Mouse (Mus musculus) v-Abl transformed pro-B cells (cell line): ENCODE data around the gene Ank.
"Not testable (repeated sequence)": the region's sequence is repeated elsewhere in the genome, so short reads cannot be mapped to it uniquely, and the experiment has no call there.

Experiments
- in situ Hi-C, 2 experiments: fragments of 400-800 bp; cut with MboI; formaldehyde crosslinking; loops; one replicate each; pipeline ENCODE4 v1.15.1; 2025; ENCODE audit not compliant: unreplicated experiment in 2 of 2

Gene Ank

DNA sequence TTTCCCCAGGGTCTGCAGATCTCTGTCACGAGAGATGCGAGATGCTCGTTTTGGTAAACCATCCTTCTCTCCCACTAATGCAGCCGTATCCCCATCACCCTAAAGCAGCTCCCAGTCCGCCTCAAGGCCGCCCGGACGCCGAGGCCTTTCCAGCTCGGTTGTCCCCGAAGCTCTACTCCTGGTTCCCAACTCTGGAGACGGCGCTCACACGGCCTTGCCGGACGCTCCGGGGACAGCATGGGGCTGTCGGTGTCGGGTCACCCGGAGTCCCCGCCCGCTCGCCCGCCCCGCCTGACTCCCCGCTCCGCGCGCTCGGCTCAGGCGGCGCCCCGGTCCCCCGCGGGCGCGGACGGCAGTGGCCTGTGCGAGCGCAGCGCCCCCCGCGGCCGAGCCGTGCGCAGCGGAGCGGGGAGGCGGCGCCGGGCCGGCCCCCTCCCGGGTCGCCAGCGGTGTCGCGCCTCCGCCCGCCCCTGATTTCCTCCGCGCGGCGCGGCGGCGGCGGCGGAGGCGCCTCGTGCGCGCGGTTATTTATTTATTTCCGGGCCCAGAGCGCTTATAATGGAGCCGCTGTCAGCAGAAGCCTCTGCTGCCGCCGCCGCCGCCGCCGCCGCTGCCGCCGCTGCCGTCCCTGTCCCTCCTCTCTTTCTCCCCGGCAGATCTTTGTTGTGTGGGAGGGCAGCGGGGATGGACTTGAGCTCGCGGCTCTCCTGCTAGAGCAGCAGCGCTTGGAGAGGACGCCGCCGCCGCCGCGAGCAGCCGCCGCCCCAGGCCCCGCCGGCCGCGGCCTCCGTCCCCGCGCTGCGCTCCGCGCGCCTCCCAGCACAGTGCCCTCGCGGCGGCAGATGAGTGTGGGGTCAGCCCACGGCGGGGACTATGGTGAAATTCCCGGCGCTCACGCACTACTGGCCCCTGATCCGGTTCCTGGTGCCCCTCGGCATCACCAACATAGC is at the start of gene Ank:
Ank (plus strand) TSS at position 547 of the 950 bp plus-strand sequence.
- in situ Hi-C loops, result no loop called here

DNA sequence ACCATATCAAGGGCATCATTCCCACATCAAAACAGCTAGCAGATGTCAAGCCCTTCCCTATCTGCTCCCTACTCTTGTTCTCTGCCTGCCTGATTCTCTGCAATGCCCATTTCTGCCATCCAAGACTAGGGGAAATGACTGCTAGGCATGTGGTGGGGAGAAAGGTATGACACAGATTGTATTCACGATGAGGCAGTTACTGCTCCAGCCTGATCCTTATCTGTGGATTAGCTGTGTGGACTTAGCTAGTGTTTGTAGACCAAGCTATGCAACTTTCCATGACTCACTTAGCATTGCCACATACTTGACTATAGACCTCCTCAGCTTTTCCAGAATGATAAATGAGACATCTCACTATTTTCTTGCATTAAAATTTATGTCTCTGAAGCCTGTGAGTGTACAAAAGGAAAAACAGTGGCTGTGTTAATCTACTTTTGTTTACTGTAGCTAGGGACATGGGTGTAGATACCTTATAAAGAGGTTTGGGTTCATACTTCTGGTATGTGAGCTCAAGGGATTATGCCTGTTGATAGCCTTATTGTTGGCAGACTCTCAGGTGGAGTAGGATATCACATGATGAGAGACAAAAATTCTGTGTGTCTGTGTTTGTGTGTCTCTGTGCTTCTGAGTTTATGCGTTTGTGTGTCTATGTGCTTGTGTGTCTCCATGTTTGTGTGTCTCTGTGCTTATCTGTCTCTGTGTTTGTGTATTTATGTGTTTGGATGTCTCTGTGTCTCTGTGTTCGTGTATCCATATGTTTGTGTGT is 47.7 kb upstream of the Ank start:
- in situ Hi-C loops, result no loop called here

- in situ Hi-C loops, result no loop called here
Observed at GRCm38 (mm10) chr15:27421531-27421930, 44.9 kb upstream of the Ank start.

GRCm38 (mm10) chr15:27427581-27427980 is 38.9 kb upstream of the Ank start:
- in situ Hi-C loops, result no loop called here

DNA sequence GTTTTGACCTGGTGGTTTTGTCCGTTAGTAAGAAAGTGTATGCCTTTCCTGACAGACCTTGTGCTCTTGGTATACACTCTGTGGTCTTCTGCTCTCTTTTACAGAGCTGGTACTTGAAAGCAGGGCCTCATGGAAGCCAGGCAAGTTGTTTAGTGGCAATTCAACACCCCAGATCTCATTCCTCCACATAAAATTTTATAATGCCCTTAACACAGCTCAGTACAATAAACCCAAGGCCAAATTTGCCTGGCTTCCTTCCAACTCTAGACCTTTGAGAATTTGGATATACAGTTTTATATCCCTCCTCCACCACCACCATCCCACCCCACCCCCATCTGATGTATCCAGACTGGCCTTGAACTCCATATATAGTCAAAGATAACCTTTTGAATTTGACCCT is 36.2 kb upstream of the Ank start:
- in situ Hi-C loops, result no loop called here

DNA sequence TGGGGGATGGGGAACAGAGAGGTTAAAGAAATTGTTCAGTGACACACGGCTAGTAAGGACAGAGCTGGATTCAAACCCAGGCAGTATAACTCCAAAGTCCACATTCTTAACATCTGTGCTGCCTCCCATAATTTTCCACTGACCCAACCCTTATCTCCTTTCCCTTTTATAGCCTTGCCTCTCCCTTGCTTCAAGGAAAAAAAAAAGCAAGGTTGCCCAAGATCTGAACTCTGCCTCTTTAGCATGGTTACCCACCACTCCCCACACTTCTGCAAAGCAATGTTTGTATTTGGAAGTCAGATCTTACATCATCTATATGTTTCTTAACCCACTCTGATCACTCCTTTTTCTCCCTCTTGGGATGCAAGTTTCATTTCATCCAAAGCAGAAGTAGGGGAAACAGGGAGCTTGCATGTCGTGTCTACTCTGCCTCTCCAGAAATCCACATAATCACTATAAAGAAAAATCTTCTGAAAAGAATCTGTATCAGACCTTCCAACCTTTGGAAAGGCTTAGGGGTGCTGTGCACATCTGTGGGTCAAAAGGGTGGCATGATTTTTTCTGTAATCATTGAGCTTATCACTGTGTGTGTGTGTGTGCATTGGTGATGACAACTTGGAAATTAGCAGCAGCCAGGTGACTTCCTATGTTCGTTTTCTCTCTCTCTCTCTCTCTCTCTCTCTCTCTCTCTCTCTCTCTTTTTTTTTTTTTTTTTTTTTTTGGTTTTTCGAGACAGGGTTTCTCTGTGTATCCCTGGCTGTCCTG is 33.4 kb upstream of the Ank start:
- in situ Hi-C loops, result no loop called here

DNA sequence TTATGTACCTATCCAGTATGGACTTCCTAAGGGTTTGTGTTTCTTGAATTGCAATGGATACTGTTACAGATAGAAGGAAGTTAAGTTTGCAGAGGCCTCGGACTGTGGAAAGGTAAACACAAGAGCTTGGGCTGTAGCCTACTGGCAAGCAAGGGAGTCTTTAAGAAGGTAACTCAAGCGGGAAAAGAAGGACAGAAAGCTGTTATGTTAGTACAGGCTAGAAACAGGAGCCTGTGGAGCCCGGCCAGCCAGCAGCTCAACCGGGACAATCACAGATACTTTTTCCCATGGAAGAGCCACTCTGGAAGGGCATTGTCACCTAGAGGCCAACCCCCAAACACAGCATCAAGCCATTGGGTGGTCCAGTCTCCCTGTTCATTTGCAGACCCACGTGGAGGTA is 31.1 kb upstream of the Ank start:
- in situ Hi-C loops, result no loop called here

DNA sequence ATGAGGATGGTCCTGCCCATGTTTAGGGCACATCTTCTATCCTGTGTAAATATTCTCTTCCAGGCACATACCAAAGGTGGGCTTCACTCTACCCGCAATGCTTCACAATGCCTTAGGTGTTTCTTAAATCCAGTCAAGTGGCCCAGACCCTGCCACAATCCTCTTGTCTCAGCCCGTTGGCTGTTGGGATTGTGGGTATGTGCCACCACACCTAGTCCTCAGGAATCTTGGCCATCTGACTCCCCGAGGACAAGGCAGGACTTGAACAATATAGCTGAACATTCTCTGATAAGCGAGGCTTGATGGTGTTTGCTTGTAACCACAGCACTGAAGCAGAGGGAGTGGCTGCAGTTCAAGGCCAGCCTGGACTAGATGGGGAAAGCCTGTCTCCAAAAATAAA is 30.3 kb upstream of the Ank start:
- in situ Hi-C loops, result no loop called here

DNA sequence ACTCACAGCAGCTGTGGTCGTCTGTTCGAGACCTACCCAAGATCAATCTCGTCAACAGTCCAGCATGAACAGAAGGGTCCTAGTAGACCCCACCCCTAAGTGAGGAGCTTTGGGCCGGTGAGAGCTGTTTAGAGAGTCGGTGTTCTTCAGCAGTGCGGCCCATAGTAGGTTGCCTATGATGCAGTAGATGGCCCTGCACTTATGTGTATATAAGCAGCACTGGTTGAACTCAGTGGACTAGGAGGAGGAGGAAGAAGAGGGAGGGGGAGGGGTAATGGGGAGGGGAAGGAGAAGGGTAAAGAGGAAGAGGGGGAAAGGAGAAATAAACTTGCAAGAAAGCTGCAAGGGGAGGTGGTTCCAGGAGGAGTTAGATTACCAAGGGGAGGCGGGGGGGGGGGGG is 25.4 kb upstream of the Ank start:
- in situ Hi-C loops, result no loop called here

GRCm38 (mm10) chr15:27441529-27441928 is 24.9 kb upstream of the Ank start:
- in situ Hi-C loops, result no loop called here

- in situ Hi-C loops, result no loop called here
Observed at GRCm38 (mm10) chr15:27441951-27442350, 24.5 kb upstream of the Ank start.

DNA sequence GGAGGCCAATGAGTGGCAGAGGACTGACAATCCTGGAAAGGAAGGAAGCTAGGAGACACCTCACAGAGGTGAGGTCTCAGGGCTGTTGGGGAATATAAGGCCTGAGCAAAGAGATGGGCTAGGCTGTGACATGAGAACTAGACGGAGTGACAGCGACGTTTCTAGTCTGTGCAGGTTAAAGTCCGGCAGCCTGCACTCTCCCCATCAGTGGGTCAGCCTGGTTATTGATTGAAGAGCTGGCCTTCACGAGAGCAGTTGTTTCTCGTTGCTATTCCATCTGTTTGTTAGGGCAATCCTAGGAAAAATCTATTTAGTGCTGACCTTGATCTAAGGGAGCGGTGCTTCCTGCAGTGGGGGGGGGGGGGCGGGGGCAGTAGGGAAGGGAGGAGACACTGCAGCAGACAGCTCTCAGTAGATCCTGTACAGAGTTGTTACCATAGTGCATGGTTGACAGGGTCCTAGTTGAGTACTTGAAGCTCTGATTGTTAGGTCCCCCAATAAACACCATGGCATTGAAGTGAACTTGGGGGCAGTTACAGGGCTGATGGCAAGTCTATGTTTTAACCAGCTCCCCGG is 21.6 kb upstream of the Ank start:
- in situ Hi-C loops, result no loop called here

GRCm38 (mm10) chr15:27450689-27451088 is 15.8 kb upstream of the Ank start:
- in situ Hi-C loops, result no loop called here

DNA sequence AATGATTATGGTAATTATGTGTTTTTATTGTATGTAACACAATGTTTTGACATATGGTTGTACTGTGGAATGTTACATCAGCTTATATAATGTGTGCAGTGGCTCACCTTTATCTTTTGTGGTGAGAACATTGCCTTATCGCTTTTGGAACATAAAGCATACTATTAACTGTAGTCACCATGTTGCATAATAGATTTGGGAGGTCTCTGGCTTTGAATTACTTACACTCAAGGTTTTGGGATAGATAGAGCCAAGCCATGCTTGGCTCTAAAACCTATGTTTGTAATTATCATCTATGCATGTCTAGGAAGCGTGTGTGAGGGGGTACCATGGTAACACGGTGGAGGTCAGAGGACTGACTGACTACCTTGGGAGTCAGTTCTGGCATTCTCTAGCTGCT is 14.7 kb upstream of the Ank start:
- in situ Hi-C loops, result no loop called here

DNA sequence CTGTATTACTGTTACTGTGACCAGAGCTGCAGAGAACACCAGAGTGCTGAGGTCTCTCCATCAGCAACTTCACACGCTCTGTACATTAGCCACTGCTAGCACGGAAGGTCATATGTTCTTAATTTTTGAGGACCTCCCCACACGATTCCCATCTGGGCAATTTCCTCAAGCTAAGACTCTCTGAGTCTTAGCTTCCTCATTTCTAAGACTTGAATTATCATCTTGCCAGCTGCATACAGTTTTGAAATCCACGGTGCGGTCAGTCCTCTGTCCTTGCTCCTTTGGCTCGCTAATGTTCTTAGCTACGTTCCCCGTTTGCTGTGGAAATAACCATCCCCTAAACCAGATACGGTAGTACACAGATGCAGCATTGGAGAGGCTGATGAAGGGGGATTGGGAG is 14.0 kb upstream of the Ank start:
- in situ Hi-C loops, result no loop called here

- in situ Hi-C loops, result no loop called here
Observed at GRCm38 (mm10) chr15:27457001-27457400, 9.5 kb upstream of the Ank start.

DNA sequence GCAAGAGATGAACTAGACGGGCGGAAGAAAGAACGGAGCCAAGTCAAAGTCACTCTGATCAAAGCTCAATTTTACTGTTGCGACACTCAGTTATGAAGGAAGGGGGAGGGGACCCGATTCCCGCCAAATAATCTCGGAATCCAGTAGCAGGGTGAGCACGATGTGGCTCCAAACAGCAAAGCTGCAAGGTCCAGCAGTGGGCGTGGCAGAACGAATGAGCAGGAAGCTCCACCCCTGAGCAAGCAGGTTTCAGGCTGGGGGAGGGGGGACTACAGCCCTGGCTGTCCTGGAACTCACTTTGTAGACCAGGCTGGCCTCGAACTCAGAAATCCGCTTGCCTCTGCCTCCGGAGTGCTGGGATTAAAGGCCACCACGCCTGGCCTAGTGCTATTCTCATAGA is 6.7 kb upstream of the Ank start:
- in situ Hi-C loops, result not testable (repeated sequence)

DNA sequence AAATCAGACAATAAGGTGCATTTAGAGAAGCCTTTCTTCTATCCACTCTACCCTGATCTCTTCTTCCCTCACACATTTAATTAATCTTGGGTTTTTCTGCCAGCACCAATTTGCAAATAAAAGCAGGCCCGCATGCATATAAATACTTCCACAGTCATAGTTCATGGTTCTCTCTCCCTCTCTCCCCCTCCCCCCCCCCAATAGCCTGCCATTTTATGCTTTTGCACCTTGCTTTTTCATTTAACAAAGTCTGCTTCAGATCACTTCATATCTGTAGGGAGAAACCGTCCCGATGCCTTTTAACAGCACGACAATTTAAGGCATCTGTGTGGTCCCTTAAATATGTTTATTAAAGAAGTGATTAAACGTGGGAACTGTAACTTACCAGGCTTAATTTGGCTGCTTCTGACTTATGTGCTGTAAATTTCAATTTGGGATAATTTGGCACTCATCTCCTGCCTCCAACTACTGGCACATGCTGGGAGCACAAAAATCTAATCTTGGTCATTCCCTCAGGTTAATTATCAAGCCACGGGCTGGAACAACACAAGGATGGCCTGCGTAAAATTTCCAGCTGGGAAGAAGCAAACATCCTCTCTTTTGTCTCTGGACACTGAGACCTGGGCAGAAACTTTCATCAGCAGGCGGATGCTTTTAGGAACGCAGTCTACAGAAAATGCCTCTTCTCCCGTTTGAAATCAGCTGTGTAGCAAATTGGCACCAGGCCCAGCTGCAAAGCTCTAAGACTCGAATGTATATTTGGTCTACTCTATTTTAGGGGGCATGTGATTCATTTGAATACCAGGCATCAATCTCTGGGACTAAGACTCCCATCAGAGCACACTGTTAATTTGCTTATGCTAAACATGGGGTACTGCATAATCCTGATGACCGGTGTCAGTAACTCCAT is 4.9 kb upstream of the Ank start:
- in situ Hi-C loops, result no loop called here

DNA sequence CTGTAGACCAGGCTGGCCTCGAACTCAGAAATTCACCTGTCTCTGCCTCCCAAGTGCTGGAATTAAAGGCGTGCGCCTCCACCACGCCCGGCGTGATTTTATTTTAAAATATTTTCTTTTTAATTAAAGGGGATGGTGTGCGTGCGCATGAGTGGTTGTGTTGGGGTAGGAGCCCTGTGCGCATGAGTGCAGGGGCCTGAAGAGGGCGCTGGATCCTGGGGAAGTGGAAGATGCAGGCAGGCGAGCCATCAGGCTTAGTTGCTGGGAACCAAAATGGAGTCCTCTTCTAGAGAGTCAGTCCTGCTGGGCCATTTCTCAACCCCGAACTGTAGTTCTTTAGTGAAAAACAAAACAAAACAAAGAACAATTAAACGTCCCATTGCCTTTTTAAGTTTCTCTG is 2.6 kb upstream of the Ank start:
- in situ Hi-C loops, result no loop called here
